ENCODE assay signal across 8 mouse cellular contexts in the genomic region with DNA sequence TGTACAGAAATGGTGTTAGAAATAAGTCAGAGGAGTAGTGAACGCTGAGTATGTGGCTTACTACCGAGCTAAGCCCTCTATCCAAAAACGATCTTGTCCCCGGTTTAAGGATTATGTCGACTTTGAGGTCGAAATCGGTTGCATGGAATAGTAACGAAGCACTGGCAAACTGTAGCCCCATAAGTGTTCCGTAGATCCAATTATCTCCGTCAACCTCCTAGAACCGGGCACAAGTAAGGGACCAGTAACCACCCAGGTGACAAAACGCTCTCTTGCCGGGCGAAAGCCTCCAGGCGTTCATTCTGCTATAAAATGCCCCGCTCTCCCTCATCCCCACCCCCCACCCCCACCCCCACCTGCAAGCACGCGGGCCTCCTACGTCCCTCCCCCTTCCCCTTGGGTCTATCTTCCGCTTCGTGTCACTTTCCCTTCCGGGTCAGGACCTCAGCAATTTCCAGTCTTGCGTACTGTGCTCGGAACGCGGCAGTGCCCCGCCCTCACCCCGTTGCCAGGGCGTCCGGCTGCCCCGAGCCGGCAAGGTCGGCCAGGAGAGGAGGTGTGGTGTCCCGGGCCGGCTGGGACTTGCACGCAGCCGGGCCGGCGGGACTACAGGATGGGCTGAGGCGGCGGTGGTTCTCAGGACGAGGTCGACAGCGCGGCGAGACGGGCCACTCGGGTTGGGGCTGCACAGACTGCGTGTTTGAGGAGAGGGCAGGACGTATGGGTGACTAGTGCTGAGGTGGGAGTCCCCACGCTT. TPM values are rescaled to one million over a fixed set of nuclear protein-coding genes. Genes with fewer than 3 reads are reported as not detected.
DNase-seq lines count a peak whose midpoint lies in the region; ATAC-seq and TF ChIP-seq lines count a peak whose summit lies in the region.

TSS of gene Cdkl3 (plus strand) at position 450 of the 757 bp plus-strand sequence.

- H3K9me3 ChIP-seq in embryonic facial prominence, embryonic 14.5 days (ENCODE audit: control insufficient read depth, low read length) = no peaks in the 10 kb centered on the region
- no peaks in the 10 kb centered on the region for H3K9me3 ChIP-seq in limb, embryonic 14.5 days (ENCODE audit: control insufficient read depth, low read length)
- H3K9me3 ChIP-seq in midbrain, postnatal 0 days (ENCODE audit: low read length) = no peaks in the 10 kb centered on the region

- peak; percentile 92 for ATAC-seq in embryonic facial prominence, embryonic 14.5 days (ENCODE audit: low read depth)
- ATAC-seq in limb, embryonic 14.5 days (ENCODE audit: low FRiP score, low read depth) = peak; percentile 87
- peak; percentile 89 for ATAC-seq in midbrain, postnatal 0 days (ENCODE audit: low FRiP score)

- H3K4me3 ChIP-seq in embryonic facial prominence, embryonic 14.5 days (ENCODE audit: low read depth, low read length) = peak within 1 kb of the TSS; percentile 82
- peak within 1 kb of the TSS; percentile 85 for H3K4me3 ChIP-seq in limb, embryonic 14.5 days (replicated peaks; ENCODE audit: low read length)
- peak within 1 kb of the TSS; percentile 85 for H3K4me3 ChIP-seq in midbrain, postnatal 0 days (ENCODE audit: low read depth, low read length)

- H3K27ac ChIP-seq in embryonic facial prominence, embryonic 14.5 days (replicated peaks; ENCODE audit: low read depth, low read length) = peak within 1 kb of the TSS; percentile 95
- H3K27ac ChIP-seq in limb, embryonic 14.5 days (replicated peaks; ENCODE audit: low read depth, low read length) = peak within 1 kb of the TSS; percentile 91
- H3K27ac ChIP-seq in midbrain, postnatal 0 days (ENCODE audit: low read depth, low read length) = peak within 1 kb of the TSS; percentile 90

- no peak for TF ChIP-seq CTCF in midbrain, postnatal 0 days (IDR thresholded peaks at IDR 0.05)

- H3K9ac ChIP-seq in embryonic facial prominence, embryonic 14.5 days (ENCODE audit: low read depth, low read length) = peak within 1 kb of the TSS; percentile 85
- H3K9ac ChIP-seq in limb, embryonic 14.5 days (ENCODE audit: low read depth, low read length, severe bottlenecking) = peak within 1 kb of the TSS; percentile 86
- peak within 1 kb of the TSS; percentile 87 for H3K9ac ChIP-seq in midbrain, postnatal 0 days (replicated peaks; ENCODE audit: low read length, poor library complexity, severe bottlenecking)

- peak within 1 kb of the TSS; percentile 73 for H3K4me2 ChIP-seq in embryonic facial prominence, embryonic 14.5 days (ENCODE audit: low read depth, low read length)
- H3K4me2 ChIP-seq in limb, embryonic 14.5 days (replicated peaks; ENCODE audit: low read depth, low read length, severe bottlenecking) = peak within 1 kb of the TSS; percentile 58
- H3K4me2 ChIP-seq in midbrain, postnatal 0 days (ENCODE audit: low read depth, low read length, poor library complexity, severe bottlenecking) = peak within 1 kb of the TSS; percentile 64

- H3K36me3 ChIP-seq in embryonic facial prominence, embryonic 14.5 days (ENCODE audit: control insufficient read depth, insufficient read depth, low read length) = no peaks in the 10 kb centered on the region
- no peaks in the 10 kb centered on the region for H3K36me3 ChIP-seq in limb, embryonic 14.5 days (ENCODE audit: control insufficient read depth, insufficient read depth, low read length)
- no peaks in the 10 kb centered on the region for H3K36me3 ChIP-seq in midbrain, postnatal 0 days (ENCODE audit: insufficient read depth, low read length)

- DNase-seq in 3T3-L1 (ENCODE audit: low read depth, low spot score) = peak; percentile 97
- DNase-seq in adrenal gland, postnatal 4 days (ENCODE audit: low spot score in 2 of 2) = peak; percentile 88 to 91
- DNase-seq in embryonic facial prominence, embryonic 14.5 days (ENCODE audit: low spot score) = peak; percentile 99
- DNase-seq in heart, adult 8-10 months (ENCODE audit: low spot score) = peak; percentile 95
- peak; percentile 97 for DNase-seq in kidney, adult 9 months
- peak; percentile 94 for DNase-seq in limb, embryonic 14.5 days (ENCODE audit: low spot score)
- DNase-seq in midbrain, postnatal 0 days (ENCODE audit: low spot score) = peak; percentile 96
- DNase-seq in spleen, postnatal 14 days (ENCODE audit: low spot score in 2 of 2) = peak; percentile 82 to 85

- H3K27me3 ChIP-seq in embryonic facial prominence, embryonic 14.5 days (replicated peaks; ENCODE audit: control insufficient read depth, insufficient read depth, low read length) = no peaks in the 10 kb centered on the region
- no peaks in the 10 kb centered on the region for H3K27me3 ChIP-seq in limb, embryonic 14.5 days (ENCODE audit: control insufficient read depth, insufficient read depth, low read length)
- no peaks in the 10 kb centered on the region for H3K27me3 ChIP-seq in midbrain, postnatal 0 days (ENCODE audit: insufficient read depth, low read length)

- WGBS in embryonic facial prominence, embryonic 14.5 days = 6% methylated on average over 30 of the region's 51 CpGs
- under 1% methylated on average over 46 of the region's 51 CpGs for WGBS in limb, embryonic 14.5 days
- WGBS in midbrain, postnatal 0 days = under 1% methylated on average over 50 of the region's 51 CpGs

- H3K4me1 ChIP-seq in embryonic facial prominence, embryonic 14.5 days (ENCODE audit: control insufficient read depth, insufficient read depth, low read length) = peaks cover 7% of the 10 kb centered on the region
- H3K4me1 ChIP-seq in limb, embryonic 14.5 days (ENCODE audit: control insufficient read depth, insufficient read depth, low read length) = peaks cover 20% of the 10 kb centered on the region
- H3K4me1 ChIP-seq in midbrain, postnatal 0 days (ENCODE audit: insufficient read depth, low read length) = peaks cover 12% of the 10 kb centered on the region; the same call in 1 of the 2 replicates

- peak; percentile 85; the same call in 1 of the 2 replicates for TF ChIP-seq POLR2A in limb, embryonic 14.5 days (IDR thresholded peaks at IDR 0.05; ENCODE audit: borderline replicate concordance, extremely low read depth, insufficient read depth, insufficient read length)

RNA-seq across cellular contexts. Expression of gene Cdkl3, which starts in this region (rescaled TPM):
- 1 to 10 TPM; 7.9 to 8.0 TPM for total RNA-seq in adrenal gland, postnatal 4 days (2021)
- 10.0 and 10.2 TPM in 2 replicates for polyA plus RNA-seq in embryonic facial prominence, embryonic 14.5 days (2014; fragmentation: Nextera tagmentation; extraction: Ambion mirVana)
- 1 to 10 TPM; 3.8 to 5.5 (median 4.4) TPM for total RNA-seq in heart, adult 8-10 months (2022)
- polyA plus RNA-seq in limb, embryonic 14.5 days (2012; rRNA removed) = 6.9 and 9.5 TPM in 2 replicates
- polyA plus RNA-seq in limb, embryonic 14.5 days (2014; fragmentation: Nextera tagmentation; extraction: Ambion mirVana) = 11.9 and 12.3 TPM in 2 replicates
- 23.8 and 30.1 TPM in 2 replicates for total RNA-seq in midbrain, postnatal 0 days (2014; rRNA removed)
- polyA plus RNA-seq in midbrain, postnatal 0 days (2015; fragmentation: Nextera tagmentation; extraction: Ambion mirVana) = 41.8 and 53.2 TPM in 2 replicates

Comparison
In these comparisons a context has a peak if more than half of its experiments do, and no peak if none do; other contexts are left out.
1. Peak in every context shown above with its lines: DNase-seq, ATAC-seq, H3K4me3 ChIP-seq and H3K27ac ChIP-seq.